Mouse (Mus musculus) hindbrain, embryonic 11.5 days (tissue): ENCODE results near the gene P2ry14. TPM values are rescaled to one million over a fixed set of nuclear protein-coding genes. Genes with fewer than 3 reads are reported as not detected.
"Not testable (repeated sequence)": the region's sequence is repeated elsewhere in the genome, so short reads cannot be mapped to it uniquely, and the experiment has no call there.

Experiments used
- ATAC-seq: fragments of 200-750 bp; cut with Nextera tagmentation; 2 replicates; pipeline ENCODE4 v1.8.0; 2017; ENCODE audit warnings: mild to moderate bottlenecking, moderate TSS enrichment, moderate library complexity; ENCODE audit not compliant: low FRiP score
- DNase-seq: peaks from one replicate; pipeline ENCODE4 v3.0.0-alpha.2; 2015; ENCODE audit warnings: low spot score
- H3K27ac ChIP-seq: fragments of 300-500 bp; sonication (generic); 2 replicates; pipeline ENCODE4 v1.5.1; 2014; ENCODE audit warnings: mild to moderate bottlenecking, low read depth, low read length
- H3K27me3 ChIP-seq: fragments of 300-500 bp; sonication (generic); 2 replicates; pipeline ENCODE4 v1.6.1; 2014; ENCODE audit warnings: mild to moderate bottlenecking, low read length, moderate library complexity, mixed read lengths; ENCODE audit not compliant: control insufficient read depth, insufficient read depth
- H3K36me3 ChIP-seq: fragments of 300-500 bp; sonication (generic); 2 replicates; pipeline ENCODE4 v1.6.1; 2014; ENCODE audit warnings: mild to moderate bottlenecking, low read length, moderate library complexity, mixed read lengths; ENCODE audit not compliant: control insufficient read depth, insufficient read depth
- H3K4me1 ChIP-seq: fragments of 300-500 bp; sonication (generic); replicated peaks from 2 replicates; pipeline ENCODE4 v1.6.1; 2014; ENCODE audit warnings: low read length, mixed read lengths; ENCODE audit not compliant: control insufficient read depth, insufficient read depth
- H3K4me2 ChIP-seq: fragments of 300-500 bp; sonication (generic); replicated peaks from 2 replicates; pipeline ENCODE4 v1.6.1; 2014; ENCODE audit warnings: mild to moderate bottlenecking, low read depth, low read length
- H3K4me3 ChIP-seq: fragments of 300-500 bp; sonication (generic); 2 replicates; pipeline ENCODE4 v1.5.1; 2014; ENCODE audit warnings: low read depth, low read length
- H3K9ac ChIP-seq: fragments of 300-500 bp; sonication (generic); 2 replicates; pipeline ENCODE4 v1.6.1; 2014; ENCODE audit warnings: low read depth, low read length
- H3K9me3 ChIP-seq: fragments of 300-500 bp; sonication (generic); 2 replicates; pipeline ENCODE4 v1.6.1; 2016; ENCODE audit warnings: low read length; ENCODE audit not compliant: control insufficient read depth
- WGBS: fragments of 180-500 bp; shearing (Covaris S2); extraction: QIAGEN DNeasy Blood & Tissue Kit; methylation state at CpG from one replicate; pipeline ENCODE4 v1.1.7; 2014; 5-methylcytosine and 5-hydroxymethylcytosine counted together
- polyA plus RNA-seq: library from polyadenylated mRNA; unstranded; fragments of >200 nt; fragmentation: Nextera tagmentation; extraction: Ambion mirVana; gene quantifications from 2 replicates; pipeline ENCODE4 v1.2.1, GENCODE M21; 2014

The P2ry14 gene
- polyA plus RNA-seq, 1 experiment from 2014 or later, result 3.5 TPM

- H3K4me3 ChIP-seq, result no peak overlapping the region
- no peaks in the 10 kb centered on the region for H3K4me1 ChIP-seq
- no peak overlapping the region for H3K4me2 ChIP-seq
- DNase-seq (no peak), ATAC-seq (no peak)
- no peaks in the 10 kb centered on the region for H3K9me3 ChIP-seq
- H3K36me3 ChIP-seq, result no peaks in the 10 kb centered on the region
- H3K9ac ChIP-seq, result no peak overlapping the region
- WGBS, result 56% methylated on average over 7 of the region's 7 CpGs
- H3K27me3 ChIP-seq, result no peaks in the 10 kb centered on the region
- no peak overlapping the region for H3K27ac ChIP-seq
Observed at GRCm38 (mm10) chr3:59125783-59126555, 27.4 kb downstream of the P2ry14 start.

GRCm38 (mm10) chr3:59125022-59125421 lies 28.4 kb downstream of the P2ry14 start:
- no peaks in the 10 kb centered on the region for H3K9me3 ChIP-seq
- no peak overlapping the region for H3K4me2 ChIP-seq
- no peaks in the 10 kb centered on the region for H3K36me3 ChIP-seq
- ATAC-seq, result no peak; the same call in 1 of the 2 replicates
- no peak for DNase-seq
- no peaks in the 10 kb centered on the region for H3K27me3 ChIP-seq
- H3K27ac ChIP-seq, result no peak overlapping the region
- H3K9ac ChIP-seq, result no peak overlapping the region
- H3K4me1 ChIP-seq, result no peaks in the 10 kb centered on the region
- H3K4me3 ChIP-seq, result no peak overlapping the region
- 65% methylated on average over 5 of the region's 5 CpGs for whole genome bisulfite sequencing

GRCm38 (mm10) chr3:59121780-59122449 lies 31.5 kb downstream of the P2ry14 start:
- Histone ChIP-seq H3K9me3 (no peaks in the 10 kb centered on the region), H3K4me1 (no peaks in the 10 kb centered on the region), H3K9ac (no peak overlapping the region), H3K27ac (no peak overlapping the region), H3K4me2 (no peak overlapping the region), H3K4me3 (no peak overlapping the region), H3K36me3 (no peaks in the 10 kb centered on the region), H3K27me3 (no peaks in the 10 kb centered on the region)
- DNase-seq (no peak), ATAC-seq (no peak)
- WGBS, result 62% methylated on average over 7 of the region's 7 CpGs

DNA sequence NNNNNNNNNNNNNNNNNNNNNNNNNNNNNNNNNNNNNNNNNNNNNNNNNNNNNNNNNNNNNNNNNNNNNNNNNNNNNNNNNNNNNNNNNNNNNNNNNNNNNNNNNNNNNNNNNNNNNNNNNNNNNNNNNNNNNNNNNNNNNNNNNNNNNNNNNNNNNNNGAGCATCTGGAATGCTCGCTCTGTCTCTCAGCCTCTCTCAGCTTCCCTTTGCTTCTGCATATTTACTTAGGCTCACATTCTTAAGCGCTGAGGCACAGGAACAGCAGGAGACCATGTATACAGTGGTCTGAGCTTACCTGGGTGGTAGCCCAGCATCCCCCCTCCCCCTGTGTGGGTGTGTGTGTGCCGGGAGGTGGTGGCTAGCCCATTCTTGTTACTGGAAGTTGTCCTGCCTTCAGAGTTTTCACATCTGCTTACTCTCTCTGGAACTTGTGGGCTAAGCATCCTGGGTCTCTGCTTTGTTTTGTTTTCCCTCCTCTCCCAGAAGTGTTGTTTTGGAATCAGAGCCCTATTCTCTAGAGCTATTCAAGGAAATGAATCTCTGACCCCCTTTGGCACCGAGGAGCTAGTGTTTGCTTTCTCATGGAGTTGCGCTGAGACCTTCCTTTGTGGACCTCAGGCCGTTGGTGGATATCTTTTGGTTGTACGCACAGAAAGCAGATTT lies 32.2 kb downstream of the P2ry14 start:
- Histone ChIP-seq H3K36me3 (no peaks in the 10 kb centered on the region), H3K9me3 (no peaks in the 10 kb centered on the region), H3K27me3 (no peaks in the 10 kb centered on the region), H3K4me1 (no peaks in the 10 kb centered on the region), H3K4me3 (no peak overlapping the region), H3K4me2 (no peak overlapping the region), H3K9ac (no peak overlapping the region), H3K27ac (no peak overlapping the region)
- ATAC-seq (peak; percentile 52; the same call in 1 of the 2 replicates), DNase-seq (peak; percentile 7)
- 19% methylated on average over 7 of the region's 7 CpGs for WGBS

DNA sequence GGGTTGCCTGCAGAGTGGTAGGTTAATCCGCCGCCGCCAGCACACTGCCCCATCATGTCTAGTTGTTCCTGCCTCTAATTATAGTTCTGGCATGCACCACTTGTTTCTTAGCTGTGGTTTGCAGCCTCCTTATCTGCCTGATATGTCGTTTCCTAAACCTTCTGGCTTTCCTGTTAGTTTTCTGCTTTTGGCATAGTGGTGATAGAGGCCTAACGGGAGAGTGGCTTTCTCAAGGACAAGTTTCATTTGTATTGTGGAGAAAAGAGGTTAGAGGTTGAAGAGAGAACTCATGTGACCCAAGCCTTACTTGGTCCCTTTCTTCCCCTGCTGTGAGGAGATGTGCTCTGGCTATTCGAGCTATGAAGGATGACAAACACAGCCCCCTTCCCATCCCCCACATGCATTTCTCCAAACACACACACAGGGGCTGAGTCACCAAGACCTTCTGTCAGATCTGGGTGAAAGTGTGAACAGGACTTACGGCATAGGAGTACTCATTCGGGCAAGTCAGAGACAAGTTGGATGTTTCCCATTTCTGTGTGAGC lies 39.4 kb downstream of the P2ry14 start:
- no peak for ATAC-seq
- no peak for DNase-seq
- no peaks in the 10 kb centered on the region for H3K4me1 ChIP-seq
- no peaks in the 10 kb centered on the region for H3K36me3 ChIP-seq
- no peak overlapping the region for H3K27ac ChIP-seq
- H3K9ac ChIP-seq, result no peak overlapping the region
- no peak overlapping the region for H3K4me2 ChIP-seq
- whole genome bisulfite sequencing, result 82% methylated on average over 8 of the region's 8 CpGs
- no peaks in the 10 kb centered on the region for H3K27me3 ChIP-seq
- no peak overlapping the region for H3K4me3 ChIP-seq
- no peaks in the 10 kb centered on the region for H3K9me3 ChIP-seq

DNA sequence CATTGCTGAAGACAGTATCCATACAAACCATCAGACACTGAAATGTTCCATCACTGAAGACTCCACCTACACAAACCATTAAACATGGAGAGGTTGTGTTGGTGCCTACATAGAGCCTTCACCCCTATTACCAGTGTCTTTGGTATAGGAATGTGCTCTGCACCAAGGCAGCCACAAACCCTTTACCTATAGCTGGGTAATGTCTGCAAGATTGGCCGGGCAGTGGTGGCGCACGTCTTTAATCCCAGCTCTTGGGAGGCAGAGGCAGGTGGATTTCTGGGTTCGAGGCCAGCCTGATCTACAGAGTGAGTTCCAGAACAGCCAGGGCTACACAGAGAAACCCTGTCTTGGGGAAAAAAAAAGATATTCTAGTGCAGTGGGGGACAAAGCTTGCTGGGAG lies 40.1 kb downstream of the P2ry14 start:
- not testable (repeated sequence) for H3K9ac ChIP-seq, DNase-seq, H3K27me3 ChIP-seq, H3K9me3 ChIP-seq, H3K27ac ChIP-seq, H3K4me3 ChIP-seq, H3K4me1 ChIP-seq, ATAC-seq, H3K4me2 ChIP-seq, H3K36me3 ChIP-seq
- WGBS, result 95% methylated on average over 4 of the region's 4 CpGs

GRCm38 (mm10) chr3:59111944-59112343 lies 41.5 kb downstream of the P2ry14 start:
- Histone ChIP-seq H3K4me3 (no peak overlapping the region), H3K27me3 (no peaks in the 10 kb centered on the region), H3K27ac (no peak overlapping the region), H3K9me3 (no peaks in the 10 kb centered on the region), H3K9ac (no peak overlapping the region), H3K36me3 (no peaks in the 10 kb centered on the region), H3K4me1 (no peaks in the 10 kb centered on the region), H3K4me2 (no peak overlapping the region)
- no peak for ATAC-seq
- 81% methylated on average over 3 of the region's 3 CpGs for WGBS
- no peak for DNase-seq

GRCm38 (mm10) chr3:59109834-59110233 lies 43.6 kb downstream of the P2ry14 start:
- not testable (repeated sequence) for H3K9me3 ChIP-seq, H3K4me3 ChIP-seq, H3K27ac ChIP-seq, H3K27me3 ChIP-seq, H3K4me1 ChIP-seq, H3K9ac ChIP-seq, DNase-seq, H3K4me2 ChIP-seq, ATAC-seq, H3K36me3 ChIP-seq
- WGBS, result 88% methylated on average over 3 of the region's 3 CpGs
